Mouse (Mus musculus) T-helper 17 cell (primary cell): Measurements from ENCODE around the gene Hif3a.
"Not testable (repeated sequence)": the region's sequence is repeated elsewhere in the genome, so short reads cannot be mapped to it uniquely, and the experiment has no call there.

ENCODE experiments used
- in situ Hi-C, 2 experiments: fragments of 300-600 bp; cut with MboI, MseI; formaldehyde crosslinking; loops; 1 replicate in 1 of 2; 2 replicates in 1 of 2; pipeline ENCODE4 v1.15.1; 2025; ENCODE audit warnings: high pct_unique_total_duplicates in 2 of 2

The Hif3a gene

GRCm38 (mm10) chr7:17062389-17062788, at the start of gene Hif3a:
Gene Hif3a (minus strand): TSS chr7:17062427.
- in situ Hi-C loops, result no loop called here

GRCm38 (mm10) chr7:17101631-17102030, 39.4 kb upstream of the Hif3a start:
- in situ Hi-C loops, result not testable (repeated sequence)

- in situ Hi-C loops, result no loop called here
These were observed 29.1 kb upstream of the Hif3a start for GRCm38 (mm10) chr7:17091280-17091679.

- in situ Hi-C loops, result no loop called here
These were observed 27.9 kb upstream of the Hif3a start for GRCm38 (mm10) chr7:17090058-17090585.

GRCm38 (mm10) chr7:17087731-17088130, 25.5 kb upstream of the Hif3a start:
- in situ Hi-C loops, result no loop called here

- in situ Hi-C loops, result no loop called here
These were observed 20.5 kb upstream of the Hif3a start for GRCm38 (mm10) chr7:17082766-17083165.

GRCm38 (mm10) chr7:17078076-17078654, 15.9 kb upstream of the Hif3a start:
- in situ Hi-C loops, result loop anchor here in 1 of 2 experiments (10.0 kb wide), 1 partner anchor 1317 kb away; no protein-coding TSS in a partner anchor

GRCm38 (mm10) chr7:17076542-17076941, 14.3 kb upstream of the Hif3a start:
- in situ Hi-C loops, result loop anchor here in 1 of 2 experiments (10.0 kb wide), 1 partner anchor 1318 kb away; no protein-coding TSS in a partner anchor

- in situ Hi-C loops, result loop anchor here in 1 of 2 experiments (10.0 kb wide), 1 partner anchor 1321 kb away; no protein-coding TSS in a partner anchor
These were observed 11.8 kb upstream of the Hif3a start, which contains the start of gene Psg16 for GRCm38 (mm10) chr7:17073904-17074615. Gene Psg16 (plus strand): TSS chr7:17074040.

- in situ Hi-C loops, result loop anchor here in 1 of 2 experiments (10.0 kb wide), 1 partner anchor 1321 kb away; no protein-coding TSS in a partner anchor
These were observed 11.3 kb upstream of the Hif3a start for GRCm38 (mm10) chr7:17073513-17073903.

- in situ Hi-C loops, result loop anchor here in 1 of 2 experiments (5.0 kb wide), 1 partner anchor 60 kb away; no protein-coding TSS in a partner anchor
These were observed 5.4 kb upstream of the Hif3a start for GRCm38 (mm10) chr7:17067651-17068050.

GRCm38 (mm10) chr7:17067000-17067399, 4.8 kb upstream of the Hif3a start:
- in situ Hi-C loops, result loop anchor here in 1 of 2 experiments (5.0 kb wide), 1 partner anchor 60 kb away; no protein-coding TSS in a partner anchor

- in situ Hi-C loops, result loop anchor here in 1 of 2 experiments (5.0 kb wide), 1 partner anchor 59 kb away; no protein-coding TSS in a partner anchor
These were observed 4.2 kb upstream of the Hif3a start for GRCm38 (mm10) chr7:17066412-17066811.

GRCm38 (mm10) chr7:17065620-17066019, 3.4 kb upstream of the Hif3a start:
- in situ Hi-C loops, result loop anchor here in 1 of 2 experiments (5.0 kb wide), 1 partner anchor 58 kb away; no protein-coding TSS in a partner anchor

GRCm38 (mm10) chr7:17062845-17063244, 618 bp upstream of the Hif3a start:
- in situ Hi-C loops, result no loop called here

GRCm38 (mm10) chr7:17060782-17061605, 1.2 kb downstream of the Hif3a start:
- in situ Hi-C loops, result no loop called here

GRCm38 (mm10) chr7:17060031-17060781, 2.0 kb downstream of the Hif3a start:
- in situ Hi-C loops, result no loop called here

GRCm38 (mm10) chr7:17059463-17059844, 2.8 kb downstream of the Hif3a start:
- in situ Hi-C loops, result loop anchor here in 1 of 2 experiments (5.0 kb wide), 1 partner anchor 37 kb away; no protein-coding TSS in a partner anchor

GRCm38 (mm10) chr7:17058816-17059462, 3.3 kb downstream of the Hif3a start:
- in situ Hi-C loops, result loop anchor here in 1 of 2 experiments (5.0 kb wide), 1 partner anchor 37 kb away; no protein-coding TSS in a partner anchor
